Mouse (Mus musculus) neural tube, embryonic 12.5 days (tissue): ENCODE results near the gene Synm. TPM values are rescaled to one million over a fixed set of nuclear protein-coding genes. Genes with fewer than 3 reads are reported as not detected.

Source experiments
- ATAC-seq: fragments of 200-750 bp; cut with Nextera tagmentation; 2 replicates; pipeline ENCODE4 v1.8.0; 2017; ENCODE audit warnings: low read depth, mild to moderate bottlenecking, moderate TSS enrichment, moderate library complexity; ENCODE audit not compliant: low FRiP score
- H3K27ac ChIP-seq: fragments of 300-500 bp; sonication (generic); 2 replicates; pipeline ENCODE4 v1.5.1; 2016
- H3K27me3 ChIP-seq: fragments of 300-500 bp; sonication (generic); replicated peaks from 2 replicates; pipeline ENCODE4 v1.6.1; 2016; ENCODE audit warnings: mild to moderate bottlenecking
- H3K36me3 ChIP-seq: fragments of 300-500 bp; sonication (generic); 2 replicates; pipeline ENCODE4 v1.6.1; 2016; ENCODE audit warnings: mild to moderate bottlenecking
- H3K4me1 ChIP-seq: fragments of 300-500 bp; sonication (generic); 2 replicates; pipeline ENCODE4 v1.6.1; 2016
- H3K4me2 ChIP-seq: fragments of 300-500 bp; sonication (generic); replicated peaks from 2 replicates; pipeline ENCODE4 v1.6.1; 2016; ENCODE audit warnings: mild to moderate bottlenecking
- H3K4me3 ChIP-seq: fragments of 300-500 bp; sonication (generic); 2 replicates; pipeline ENCODE4 v1.5.1; 2016
- H3K9ac ChIP-seq: fragments of 300-500 bp; sonication (generic); 2 replicates; pipeline ENCODE4 v1.6.1; 2016; ENCODE audit warnings: mild to moderate bottlenecking
- H3K9me3 ChIP-seq: fragments of 300-500 bp; sonication (generic); 2 replicates; pipeline ENCODE4 v1.6.1; 2016; ENCODE audit warnings: mild to moderate bottlenecking
- WGBS: fragments of 180-500 bp; shearing (Covaris S2); methylation state at CpG from one replicate; pipeline ENCODE4 v1.1.7; 2016; 5-methylcytosine and 5-hydroxymethylcytosine counted together
- polyA plus RNA-seq: library from polyadenylated mRNA; unstranded; fragments of >200 nt; fragmentation: Nextera tagmentation; extraction: Ambion mirVana; gene quantifications from 2 replicates; pipeline ENCODE4 v1.2.1, GENCODE M21; 2016

The Synm gene
- polyA plus RNA-seq, 1 experiment from 2014 or later, result 14.7 TPM

- peaks cover 5% of the 10 kb centered on the region; the same call in 1 of the 2 replicates for H3K4me1 ChIP-seq
- H3K4me2 ChIP-seq, result no peak overlapping the region
- no peaks in the 10 kb centered on the region for H3K9me3 ChIP-seq
- 83% methylated on average over 7 of the region's 7 CpGs for WGBS
- ATAC-seq, result no peak
- no peak overlapping the region for H3K4me3 ChIP-seq
- no peak overlapping the region for H3K27ac ChIP-seq
- no peaks in the 10 kb centered on the region for H3K27me3 ChIP-seq
- no peak overlapping the region for H3K9ac ChIP-seq
- no peaks in the 10 kb centered on the region for H3K36me3 ChIP-seq
Measured at GRCm38 (mm10) chr7:67741706-67742105, 17.8 kb downstream of the Synm start.

- no peak for ATAC-seq
- Histone ChIP-seq H3K27ac (no peak overlapping the region), H3K27me3 (no peaks in the 10 kb centered on the region), H3K4me3 (no peak overlapping the region), H3K9me3 (no peaks in the 10 kb centered on the region), H3K9ac (no peak overlapping the region), H3K36me3 (no peaks in the 10 kb centered on the region), H3K4me2 (no peak overlapping the region), H3K4me1 (peaks cover 13% of the 10 kb centered on the region)
- 83% methylated on average over 5 of the region's 5 CpGs for WGBS
Measured at GRCm38 (mm10) chr7:67740796-67741195, 18.7 kb downstream of the Synm start.

- peaks cover 13% of the 10 kb centered on the region for H3K4me1 ChIP-seq
- no peak overlapping the region for H3K9ac ChIP-seq
- H3K36me3 ChIP-seq, result no peaks in the 10 kb centered on the region
- WGBS, result 93% methylated on average over 4 of the region's 4 CpGs
- H3K9me3 ChIP-seq, result no peaks in the 10 kb centered on the region
- H3K27ac ChIP-seq, result no peak overlapping the region
- no peaks in the 10 kb centered on the region for H3K27me3 ChIP-seq
- H3K4me3 ChIP-seq, result no peak overlapping the region
- H3K4me2 ChIP-seq, result no peak overlapping the region
- ATAC-seq, result no peak
Measured at GRCm38 (mm10) chr7:67740382-67740781, 19.2 kb downstream of the Synm start.

- no peak for ATAC-seq
- H3K4me3 ChIP-seq, result no peak overlapping the region
- no peak overlapping the region for H3K27ac ChIP-seq
- no peaks in the 10 kb centered on the region for H3K9me3 ChIP-seq
- no peak overlapping the region for H3K9ac ChIP-seq
- 88% methylated on average over 4 of the region's 4 CpGs for WGBS
- H3K4me2 ChIP-seq, result no peak overlapping the region
- H3K27me3 ChIP-seq, result no peaks in the 10 kb centered on the region
- peaks cover 13% of the 10 kb centered on the region; the same call in 1 of the 2 replicates for H3K36me3 ChIP-seq
- H3K4me1 ChIP-seq, result peaks cover 8% of the 10 kb centered on the region
Measured at GRCm38 (mm10) chr7:67732276-67732675, 27.3 kb downstream of the Synm start.

- H3K4me1 ChIP-seq, result no peaks in the 10 kb centered on the region
- no peaks in the 10 kb centered on the region for H3K9me3 ChIP-seq
- no peaks in the 10 kb centered on the region for H3K27me3 ChIP-seq
- no peak overlapping the region for H3K9ac ChIP-seq
- H3K4me3 ChIP-seq, result no peak overlapping the region
- 71% methylated on average over 5 of the region's 5 CpGs for WGBS
- H3K27ac ChIP-seq, result no peak overlapping the region
- no peak overlapping the region for H3K4me2 ChIP-seq
- peaks cover 18% of the 10 kb centered on the region; the same call in 1 of the 2 replicates for H3K36me3 ChIP-seq
- ATAC-seq, result no peak
Measured at GRCm38 (mm10) chr7:67730431-67731110, 29.0 kb downstream of the Synm start.

GRCm38 (mm10) chr7:67728809-67729208 is 30.7 kb downstream of the Synm start:
- no peaks in the 10 kb centered on the region for H3K4me1 ChIP-seq
- no peak overlapping the region for H3K9ac ChIP-seq
- H3K27ac ChIP-seq, result no peak overlapping the region
- H3K4me3 ChIP-seq, result no peak overlapping the region
- ATAC-seq, result no peak
- 93% methylated on average over 4 of the region's 4 CpGs for WGBS
- no peaks in the 10 kb centered on the region for H3K27me3 ChIP-seq
- H3K4me2 ChIP-seq, result no peak overlapping the region
- H3K9me3 ChIP-seq, result no peaks in the 10 kb centered on the region
- peaks cover 13% of the 10 kb centered on the region; the same call in 1 of the 2 replicates for H3K36me3 ChIP-seq

GRCm38 (mm10) chr7:67728203-67728602 is 31.3 kb downstream of the Synm start:
- Histone ChIP-seq H3K27me3 (no peaks in the 10 kb centered on the region), H3K9me3 (no peaks in the 10 kb centered on the region), H3K36me3 (peaks cover 13% of the 10 kb centered on the region; the same call in 1 of the 2 replicates), H3K4me1 (no peaks in the 10 kb centered on the region), H3K27ac (no peak overlapping the region), H3K4me2 (no peak overlapping the region), H3K9ac (no peak overlapping the region), H3K4me3 (no peak overlapping the region)
- ATAC-seq, result no peak
- WGBS, result 91% methylated on average over 4 of the region's 4 CpGs

- 54% methylated on average over 9 of the region's 9 CpGs for WGBS
- no peak overlapping the region for H3K27ac ChIP-seq
- peaks cover 13% of the 10 kb centered on the region; the same call in 1 of the 2 replicates for H3K36me3 ChIP-seq
Measured at GRCm38 (mm10) chr7:67725016-67725415, 34.5 kb downstream of the Synm start.

GRCm38 (mm10) chr7:67724536-67724935 is 35.0 kb downstream of the Synm start:
- H3K27ac ChIP-seq, result no peak overlapping the region
- no peak overlapping the region for H3K4me3 ChIP-seq
- no peaks in the 10 kb centered on the region for H3K9me3 ChIP-seq
- no peak overlapping the region for H3K4me2 ChIP-seq
- peaks cover 13% of the 10 kb centered on the region; the same call in 1 of the 2 replicates for H3K36me3 ChIP-seq
- no peak overlapping the region for H3K9ac ChIP-seq
- 60% methylated on average over 4 of the region's 4 CpGs for WGBS
- no peak for ATAC-seq
- no peaks in the 10 kb centered on the region for H3K4me1 ChIP-seq
- no peaks in the 10 kb centered on the region for H3K27me3 ChIP-seq

More at GRCm38 (mm10) chr7:67725016-67725415, 34.5 kb downstream of the Synm start:
- Histone ChIP-seq H3K4me1 (no peaks in the 10 kb centered on the region), H3K27me3 (no peaks in the 10 kb centered on the region), H3K9me3 (no peaks in the 10 kb centered on the region), H3K9ac (no peak overlapping the region), H3K4me2 (no peak overlapping the region), H3K4me3 (no peak overlapping the region)
- no peak for ATAC-seq

- H3K27me3 ChIP-seq, result no peaks in the 10 kb centered on the region
- H3K9me3 ChIP-seq, result no peaks in the 10 kb centered on the region
- no peak overlapping the region for H3K9ac ChIP-seq
- no peak for ATAC-seq
- no peak overlapping the region for H3K4me2 ChIP-seq
- no peak overlapping the region for H3K4me3 ChIP-seq
- H3K36me3 ChIP-seq, result 0 out of 2 replicates have a peak, but pooled peaks cover 6% of the 10 kb centered on the region
- WGBS, result 44% methylated on average over 2 of the region's 2 CpGs
- no peaks in the 10 kb centered on the region for H3K4me1 ChIP-seq
- no peak overlapping the region for H3K27ac ChIP-seq
Measured at GRCm38 (mm10) chr7:67722163-67722562, 37.4 kb downstream of the Synm start.

- H3K27me3 ChIP-seq, result no peaks in the 10 kb centered on the region
- no peaks in the 10 kb centered on the region for H3K36me3 ChIP-seq
- ATAC-seq, result no peak
- H3K27ac ChIP-seq, result no peak overlapping the region
- H3K4me2 ChIP-seq, result no peak overlapping the region
- no peaks in the 10 kb centered on the region for H3K9me3 ChIP-seq
- H3K4me1 ChIP-seq, result peaks cover 24% of the 10 kb centered on the region
- WGBS, result 69% methylated on average over 8 of the region's 8 CpGs
- no peak overlapping the region for H3K9ac ChIP-seq
- no peak overlapping the region for H3K4me3 ChIP-seq
Measured at GRCm38 (mm10) chr7:67718804-67719203, 40.7 kb downstream of the Synm start.

GRCm38 (mm10) chr7:67717520-67717919 is 42.0 kb downstream of the Synm start:
- Histone ChIP-seq H3K9me3 (peaks cover 2% of the 10 kb centered on the region; the same call in 1 of the 2 replicates), H3K27ac (no peak overlapping the region), H3K4me2 (no peak overlapping the region), H3K36me3 (0 out of 2 replicates have a peak, but pooled peaks cover 6% of the 10 kb centered on the region), H3K9ac (no peak overlapping the region), H3K4me3 (no peak overlapping the region), H3K4me1 (peaks cover 26% of the 10 kb centered on the region), H3K27me3 (no peaks in the 10 kb centered on the region)
- ATAC-seq, result no peak
- 86% methylated on average over 3 of the region's 3 CpGs for WGBS

GRCm38 (mm10) chr7:67716925-67717324 is 42.6 kb downstream of the Synm start:
- Histone ChIP-seq H3K4me2 (no peak overlapping the region), H3K27ac (no peak overlapping the region), H3K9me3 (peaks cover 3% of the 10 kb centered on the region; the same call in 1 of the 2 replicates), H3K4me3 (no peak overlapping the region), H3K4me1 (peaks cover 26% of the 10 kb centered on the region), H3K36me3 (0 out of 2 replicates have a peak, but pooled peaks cover 7% of the 10 kb centered on the region), H3K27me3 (no peaks in the 10 kb centered on the region), H3K9ac (no peak overlapping the region)
- 84% methylated on average over 10 of the region's 10 CpGs for WGBS
- no peak for ATAC-seq
